Mouse (Mus musculus) midbrain, embryonic 16.5 days (tissue): ENCODE data around the gene Tap2. TPM values are rescaled to one million over a fixed set of nuclear protein-coding genes. Genes with fewer than 3 reads are reported as not detected.

Experiments used
- ATAC-seq: fragments of 200-750 bp; cut with Nextera tagmentation; 2 replicates; pipeline ENCODE4 v1.8.0; 2017; ENCODE audit warnings: moderate TSS enrichment
- H3K27ac ChIP-seq: fragments of 300-500 bp; sonication (generic); 2 replicates; pipeline ENCODE4 v1.5.1; 2014; ENCODE audit warnings: mild to moderate bottlenecking, low read length, mixed read lengths
- H3K27me3 ChIP-seq: fragments of 300-500 bp; sonication (generic); 2 replicates; pipeline ENCODE4 v1.6.1; 2014; ENCODE audit warnings: low read depth, low read length, mixed read lengths; ENCODE audit not compliant: control insufficient read depth, insufficient read depth
- H3K36me3 ChIP-seq: fragments of 300-500 bp; sonication (generic); 2 replicates; pipeline ENCODE4 v1.6.1; 2014; ENCODE audit warnings: mild to moderate bottlenecking, low read length, moderate library complexity, mixed read lengths; ENCODE audit not compliant: control insufficient read depth, insufficient read depth
- H3K4me1 ChIP-seq: fragments of 300-500 bp; sonication (generic); 2 replicates; pipeline ENCODE4 v1.6.1; 2014; ENCODE audit warnings: mild to moderate bottlenecking, low read length, mixed read lengths; ENCODE audit not compliant: control insufficient read depth, insufficient read depth
- H3K4me2 ChIP-seq: fragments of 300-500 bp; sonication (generic); 2 replicates; pipeline ENCODE4 v1.6.1; 2014; ENCODE audit warnings: mild to moderate bottlenecking, low read length, mixed read lengths
- H3K4me3 ChIP-seq: fragments of 300-500 bp; sonication (generic); 2 replicates; pipeline ENCODE4 v1.5.1; 2014; ENCODE audit warnings: low read depth, mild to moderate bottlenecking, low read length, moderate library complexity, mixed read lengths
- H3K9ac ChIP-seq: fragments of 300-500 bp; sonication (generic); 2 replicates; pipeline ENCODE4 v1.6.1; 2014; ENCODE audit warnings: low read depth, low read length, mixed read lengths
- H3K9me3 ChIP-seq: fragments of 300-500 bp; sonication (generic); replicated peaks from 2 replicates; pipeline ENCODE4 v1.6.1; 2014; ENCODE audit warnings: mild to moderate bottlenecking, low read length, mixed read lengths; ENCODE audit not compliant: control insufficient read depth, poor library complexity, severe bottlenecking
- WGBS: fragments of 180-500 bp; shearing (Covaris S2); extraction: QIAGEN DNeasy Blood & Tissue Kit; methylation state at CpG from one replicate; pipeline ENCODE4 v1.1.7; 2014; 5-methylcytosine and 5-hydroxymethylcytosine counted together
- polyA plus RNA-seq: library from polyadenylated mRNA; unstranded; fragments of >200 nt; fragmentation: Nextera tagmentation; extraction: Ambion mirVana; gene quantifications from 2 replicates; pipeline ENCODE4 v1.2.1, GENCODE M21; 2015

The Tap2 gene
- polyA plus RNA-seq, 1 experiment from 2014 or later: 2.3 TPM

DNA sequence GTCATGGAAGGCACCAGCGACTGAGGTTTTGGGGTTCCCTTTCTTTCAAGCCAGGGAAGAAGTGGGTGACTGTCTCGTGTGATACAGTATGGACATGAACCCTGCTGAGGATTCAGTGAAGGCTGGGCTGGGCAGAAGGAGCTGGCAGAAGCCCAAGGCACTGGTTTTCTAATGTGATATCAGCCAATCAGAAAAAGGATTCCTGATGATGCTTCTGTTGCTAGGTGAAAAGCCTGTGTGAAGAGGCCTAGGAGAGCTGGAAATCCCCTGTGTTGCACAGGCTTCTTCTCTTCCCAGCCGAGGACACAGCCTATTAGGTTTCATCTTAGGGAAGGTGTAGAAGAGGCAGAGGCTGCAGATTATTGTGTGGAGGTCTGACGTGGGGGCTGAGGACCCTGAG, 58.2 kb downstream of the Tap2 start:
- Histone ChIP-seq H3K4me2 (no peak overlapping the region), H3K27ac (no peak overlapping the region), H3K36me3 (no peaks in the 10 kb centered on the region), H3K27me3 (peaks cover 14% of the 10 kb centered on the region), H3K4me1 (peaks cover 10% of the 10 kb centered on the region), H3K4me3 (no peak overlapping the region), H3K9me3 (no peaks in the 10 kb centered on the region), H3K9ac (no peak overlapping the region)
- ATAC-seq: peak; percentile 52
- 29% methylated on average over 4 of the region's 4 CpGs for WGBS

DNA sequence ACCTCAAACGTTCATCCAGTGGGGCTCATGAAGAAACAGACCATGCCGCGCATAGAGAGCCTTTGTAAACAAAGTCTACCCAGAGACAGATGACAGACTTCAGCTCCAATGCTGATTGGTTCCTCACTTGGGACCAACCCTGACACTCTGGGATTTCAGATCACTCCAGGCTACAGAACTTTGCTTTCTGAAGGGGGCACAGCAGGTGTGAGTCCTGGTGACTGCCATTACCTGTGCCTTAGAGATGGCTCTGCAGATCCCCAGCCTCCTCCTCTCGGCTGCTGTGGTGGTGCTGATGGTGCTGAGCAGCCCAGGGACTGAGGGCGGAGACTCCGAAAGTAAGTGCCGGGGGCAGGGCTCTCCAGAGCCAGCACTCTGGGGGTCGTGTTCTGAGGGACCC, 59.7 kb downstream of the Tap2 start:
- Histone ChIP-seq H3K27me3 (peaks cover 14% of the 10 kb centered on the region), H3K4me2 (peak overlapping the region; percentile 91), H3K4me1 (peaks cover 10% of the 10 kb centered on the region), H3K9me3 (no peaks in the 10 kb centered on the region), H3K9ac (no peak overlapping the region), H3K27ac (no peak overlapping the region), H3K4me3 (peak overlapping the region; percentile 32), H3K36me3 (no peaks in the 10 kb centered on the region)
- peak; percentile 79 for ATAC-seq
- WGBS: under 1% methylated on average over 8 of the region's 8 CpGs

- 6% methylated on average over 14 of the region's 14 CpGs for WGBS
- H3K9ac ChIP-seq: no peak overlapping the region
- no peak for ATAC-seq
- peak overlapping the region; percentile 91 for H3K4me2 ChIP-seq
- H3K36me3 ChIP-seq: no peaks in the 10 kb centered on the region
- H3K4me3 ChIP-seq: peak overlapping the region; percentile 32
- H3K27ac ChIP-seq: no peak overlapping the region
- peaks cover 14% of the 10 kb centered on the region for H3K27me3 ChIP-seq
- no peaks in the 10 kb centered on the region for H3K9me3 ChIP-seq
- peaks cover 10% of the 10 kb centered on the region for H3K4me1 ChIP-seq
Measured at GRCm38 (mm10) chr17:34263811-34264371, 60.6 kb downstream of the Tap2 start.

GRCm38 (mm10) chr17:34264452-34265351, 61.4 kb downstream of the Tap2 start:
- Histone ChIP-seq H3K4me3 (peak overlapping the region; percentile 51), H3K9ac (peak overlapping the region; percentile 62), H3K27me3 (peaks cover 14% of the 10 kb centered on the region), H3K36me3 (no peaks in the 10 kb centered on the region), H3K27ac (no peak overlapping the region), H3K4me2 (peak overlapping the region; percentile 91), H3K9me3 (no peaks in the 10 kb centered on the region), H3K4me1 (peaks cover 10% of the 10 kb centered on the region)
- WGBS: under 1% methylated on average over 86 of the region's 93 CpGs
- no peak for ATAC-seq

Other genes with a start within 250 kb of the Tap2 start
- 78.3 and 80.5 TPM in 2 replicates for gene Vps52, start 247.7 kb upstream of the Tap2 start, polyA plus RNA-seq
- gene Rps18, start 247.5 kb upstream of the Tap2 start, polyA plus RNA-seq: 620 and 627 TPM in 2 replicates
- gene H2-K1, start 203.2 kb upstream of the Tap2 start, polyA plus RNA-seq: 11.0 and 13.1 TPM in 2 replicates
- gene Ring1, start 178.8 kb upstream of the Tap2 start, polyA plus RNA-seq: 17.9 and 18.2 TPM in 2 replicates
- gene H2-Ke6, start 175.5 kb upstream of the Tap2 start, polyA plus RNA-seq: 60.1 and 61.3 TPM in 2 replicates
- gene Slc39a7, start 171.8 kb upstream of the Tap2 start, polyA plus RNA-seq: 163 and 175 TPM in 2 replicates
- gene Rxrb, start 171.7 kb upstream of the Tap2 start, polyA plus RNA-seq: 54.0 and 55.9 TPM in 2 replicates
- 3.6 and 4.4 TPM in 2 replicates for gene Col11a2, start 164.1 kb upstream of the Tap2 start, polyA plus RNA-seq
- gene H2-Oa, start 111.2 kb upstream of the Tap2 start, polyA plus RNA-seq: 0.16 TPM in 1 of 2 replicates, not detected in the other
- gene H2-DMa, start 84.0 kb upstream of the Tap2 start, polyA plus RNA-seq: 22.5 and 22.7 TPM in 2 replicates
- 117 and 126 TPM in 2 replicates for gene Brd2, start 80.9 kb upstream of the Tap2 start, polyA plus RNA-seq
- 0.49 and 0.53 TPM in 2 replicates for gene H2-DMb2, start 60.2 kb upstream of the Tap2 start, polyA plus RNA-seq
- gene H2-DMb1, start 50.5 kb upstream of the Tap2 start, polyA plus RNA-seq: 0.69 and 0.88 TPM in 2 replicates
- 2.4 and 4.5 TPM in 2 replicates for gene Tap1, start 16.0 kb upstream of the Tap2 start, polyA plus RNA-seq
- 1.1 and 1.7 TPM in 2 replicates for gene Psmb9, start 15.8 kb upstream of the Tap2 start, polyA plus RNA-seq
- gene Psmb8, start 5.8 kb upstream of the Tap2 start, polyA plus RNA-seq: 2.2 and 2.8 TPM in 2 replicates
- gene H2-Ob, start 35.4 kb downstream of the Tap2 start, polyA plus RNA-seq: 0.40 TPM in 1 of 2 replicates, not detected in the other
- gene H2-Ab1, start 54.2 kb downstream of the Tap2 start, polyA plus RNA-seq: 1.1 TPM in 2 replicates
- 0.44 TPM in 1 of 2 replicates, not detected in the other for gene H2-Aa, start 84.3 kb downstream of the Tap2 start, polyA plus RNA-seq
- gene H2-Eb1, start 102.3 kb downstream of the Tap2 start, polyA plus RNA-seq: 1.9 and 2.8 TPM in 2 replicates
- gene H2-Eb2, start 122.1 kb downstream of the Tap2 start, polyA plus RNA-seq: 0.09 and 0.29 TPM in 2 replicates
- 0.06 TPM in 1 of 2 replicates, not detected in the other for gene Btnl2, start 151.3 kb downstream of the Tap2 start, polyA plus RNA-seq
- gene Btnl1, start 173.6 kb downstream of the Tap2 start, polyA plus RNA-seq: not detected in 2 replicates
- gene BC051142, start 195.3 kb downstream of the Tap2 start, polyA plus RNA-seq: 6.1 and 6.7 TPM in 2 replicates